Mouse (Mus musculus) kidney, embryonic 15.5 days (tissue): ENCODE measurements at regions not wholly inside any gene's neighbourhood (a gene's known extent, or its start where the extent isn't known, plus 50 kb on each side); places are given as distances from the start of the nearest gene placed in this dataset.

Experiments
- ATAC-seq: fragments of 200-750 bp; cut with Nextera tagmentation; replicated peaks from 2 replicates; pipeline ENCODE4 v1.8.0; 2017; ENCODE audit warnings: moderate TSS enrichment; ENCODE audit not compliant: low FRiP score
- H3K27ac ChIP-seq: fragments of 300-500 bp; sonication (generic); 2 replicates; pipeline ENCODE4 v1.5.1; 2015; ENCODE audit warnings: mild to moderate bottlenecking, inconsistent platforms
- H3K27me3 ChIP-seq: fragments of 300-500 bp; sonication (generic); 2 replicates; pipeline ENCODE4 v1.6.1; 2015; ENCODE audit warnings: inconsistent platforms
- H3K36me3 ChIP-seq: fragments of 300-500 bp; sonication (generic); 2 replicates; pipeline ENCODE4 v1.6.1; 2015; ENCODE audit warnings: inconsistent platforms
- H3K4me1 ChIP-seq: fragments of 300-500 bp; sonication (generic); 2 replicates; pipeline ENCODE4 v1.6.1; 2015; ENCODE audit warnings: inconsistent platforms
- H3K4me2 ChIP-seq: fragments of 300-500 bp; sonication (generic); 2 replicates; pipeline ENCODE4 v1.6.1; 2015; ENCODE audit warnings: moderate library complexity, mild to moderate bottlenecking, inconsistent platforms
- H3K4me3 ChIP-seq: fragments of 300-500 bp; sonication (generic); replicated peaks from 2 replicates; pipeline ENCODE4 v1.5.1; 2015; ENCODE audit warnings: mild to moderate bottlenecking, inconsistent platforms
- H3K9ac ChIP-seq: fragments of 300-500 bp; sonication (generic); 2 replicates; pipeline ENCODE4 v1.6.1; 2015; ENCODE audit warnings: mild to moderate bottlenecking, inconsistent platforms
- H3K9me3 ChIP-seq: fragments of 300-500 bp; sonication (generic); replicated peaks from 2 replicates; pipeline ENCODE4 v1.6.1; 2016; ENCODE audit warnings: inconsistent platforms
- WGBS: fragments of 180-500 bp; shearing (Covaris S2); methylation state at CpG from one replicate; pipeline ENCODE4 v1.1.7; 2015; ENCODE audit warnings: mixed read lengths; 5-methylcytosine and 5-hydroxymethylcytosine counted together

DNA sequence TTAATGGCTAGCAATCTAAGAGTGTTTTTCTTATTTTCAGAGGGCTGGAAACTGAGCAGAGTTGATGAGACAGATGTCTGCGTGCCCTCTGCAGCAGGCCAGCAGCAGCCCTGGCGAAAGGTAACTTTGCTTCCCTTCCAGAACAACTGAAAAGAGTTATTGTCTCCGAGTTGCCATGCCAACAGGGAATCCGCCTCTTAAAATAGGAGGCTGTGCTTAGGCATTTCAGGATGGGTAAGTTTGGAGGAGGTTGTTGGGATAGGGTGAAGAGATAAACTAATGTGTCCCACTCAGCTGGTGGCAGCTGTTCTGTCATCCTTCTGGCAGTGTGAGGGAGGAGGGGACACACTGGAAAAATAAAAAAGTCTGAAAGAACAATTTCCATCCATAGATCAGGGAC is 100.6 kb upstream of the Sertad2 start:
- H3K4me3 ChIP-seq, result no peak overlapping the region
- no peak overlapping the region for H3K9ac ChIP-seq
- H3K4me2 ChIP-seq, result no peak overlapping the region
- no peaks in the 10 kb centered on the region for H3K27me3 ChIP-seq
- peaks cover 14% of the 10 kb centered on the region for H3K4me1 ChIP-seq
- no peak for ATAC-seq
- WGBS, result 46% methylated on average over 4 of the region's 4 CpGs
- no peak overlapping the region for H3K27ac ChIP-seq
- no peaks in the 10 kb centered on the region for H3K9me3 ChIP-seq
- H3K36me3 ChIP-seq, result no peaks in the 10 kb centered on the region

GRCm38 (mm10) chr11:20445061-20445902 is 97.8 kb upstream of the Sertad2 start:
- Histone ChIP-seq H3K9ac (peak overlapping the region; percentile 29; the same call in 1 of the 2 replicates), H3K27ac (no peak overlapping the region), H3K9me3 (no peaks in the 10 kb centered on the region), H3K4me1 (peaks cover 14% of the 10 kb centered on the region), H3K36me3 (no peaks in the 10 kb centered on the region), H3K4me2 (peak overlapping the region; percentile 66), H3K4me3 (peak overlapping the region; percentile 35), H3K27me3 (no peaks in the 10 kb centered on the region)
- ATAC-seq, result peak; percentile 20
- WGBS, result 11% methylated on average over 18 of the region's 18 CpGs

GRCm38 (mm10) chr11:20445903-20446264 is 97.2 kb upstream of the Sertad2 start:
- peak overlapping the region; percentile 29; the same call in 1 of the 2 replicates for H3K9ac ChIP-seq
- H3K27ac ChIP-seq, result no peak overlapping the region
- peak overlapping the region; percentile 66 for H3K4me2 ChIP-seq
- peaks cover 14% of the 10 kb centered on the region for H3K4me1 ChIP-seq
- 2% methylated on average over 6 of the region's 6 CpGs for WGBS
- H3K4me3 ChIP-seq, result peak overlapping the region; percentile 35
- H3K9me3 ChIP-seq, result no peaks in the 10 kb centered on the region
- H3K27me3 ChIP-seq, result no peaks in the 10 kb centered on the region
- peak; percentile 70 for ATAC-seq
- H3K36me3 ChIP-seq, result no peaks in the 10 kb centered on the region

DNA sequence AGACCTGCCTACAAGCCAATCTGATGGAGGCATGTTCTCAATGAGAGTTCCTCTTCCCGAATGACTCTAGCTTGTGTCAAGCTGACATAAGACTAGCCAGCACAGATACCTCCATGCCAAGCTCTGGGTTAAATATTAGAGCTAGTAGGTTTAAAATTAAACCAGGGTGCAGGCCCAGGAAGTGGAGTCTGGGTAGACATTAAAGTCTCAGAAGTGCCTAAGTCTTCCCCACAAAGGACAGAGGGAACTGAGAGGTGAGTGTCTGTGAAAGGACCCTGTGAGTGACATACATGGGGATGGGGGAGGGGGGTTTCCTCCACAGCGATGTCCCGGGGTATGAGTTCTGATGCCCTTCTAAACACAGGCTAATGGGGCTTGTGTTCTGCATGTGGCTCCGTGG is 90.2 kb upstream of the Sertad2 start:
- peak; percentile 23; the same call in 1 of the 2 replicates for ATAC-seq
- H3K9ac ChIP-seq, result no peak overlapping the region
- peak overlapping the region; percentile 75 for H3K27ac ChIP-seq

GRCm38 (mm10) chr11:20453786-20454185 is 89.3 kb upstream of the Sertad2 start:
- peak overlapping the region; percentile 75; the same call in 1 of the 2 replicates for H3K27ac ChIP-seq
- no peak overlapping the region for H3K4me3 ChIP-seq
- H3K4me2 ChIP-seq, result no peak overlapping the region
- peaks cover 27% of the 10 kb centered on the region for H3K4me1 ChIP-seq
- no peaks in the 10 kb centered on the region for H3K36me3 ChIP-seq
- no peaks in the 10 kb centered on the region for H3K27me3 ChIP-seq
- ATAC-seq, result no peak
- no peaks in the 10 kb centered on the region for H3K9me3 ChIP-seq
- 81% methylated on average over 7 of the region's 7 CpGs for WGBS
- no peak overlapping the region for H3K9ac ChIP-seq

More for the DNA sequence above, 90.2 kb upstream of the Sertad2 start:
- Histone ChIP-seq H3K27me3 (no peaks in the 10 kb centered on the region), H3K9me3 (no peaks in the 10 kb centered on the region), H3K4me1 (peaks cover 27% of the 10 kb centered on the region), H3K36me3 (no peaks in the 10 kb centered on the region), H3K4me2 (peak overlapping the region; percentile 22; the same call in 1 of the 2 replicates), H3K4me3 (no peak overlapping the region)
- 68% methylated on average over 4 of the region's 4 CpGs for WGBS

- Histone ChIP-seq H3K4me2 (peak overlapping the region; percentile 90), H3K4me3 (peak overlapping the region; percentile 56), H3K27me3 (no peaks in the 10 kb centered on the region), H3K9me3 (no peaks in the 10 kb centered on the region), H3K4me1 (peaks cover 34% of the 10 kb centered on the region), H3K9ac (peak overlapping the region; percentile 48), H3K27ac (no peak overlapping the region), H3K36me3 (no peaks in the 10 kb centered on the region)
- WGBS, result under 1% methylated on average over 35 of the region's 35 CpGs
- ATAC-seq, result peak; percentile 84
These were observed 87.8 kb upstream of the Sertad2 start for GRCm38 (mm10) chr11:20455085-20455864.

GRCm38 (mm10) chr11:20455865-20456648 is 87.0 kb upstream of the Sertad2 start:
- no peaks in the 10 kb centered on the region for H3K9me3 ChIP-seq
- peak overlapping the region; percentile 48 for H3K9ac ChIP-seq
- H3K27ac ChIP-seq, result no peak overlapping the region
- peaks cover 40% of the 10 kb centered on the region for H3K4me1 ChIP-seq
- H3K4me3 ChIP-seq, result peak overlapping the region; percentile 56
- H3K4me2 ChIP-seq, result peak overlapping the region; percentile 90
- H3K36me3 ChIP-seq, result no peaks in the 10 kb centered on the region
- ATAC-seq, result peak; percentile 54
- no peaks in the 10 kb centered on the region for H3K27me3 ChIP-seq
- WGBS, result 1% methylated on average over 19 of the region's 19 CpGs

- H3K4me2 ChIP-seq, result no peak overlapping the region
- H3K4me3 ChIP-seq, result no peak overlapping the region
- 92% methylated on average over 8 of the region's 8 CpGs for WGBS
- H3K9ac ChIP-seq, result no peak overlapping the region
- H3K36me3 ChIP-seq, result no peaks in the 10 kb centered on the region
- no peak overlapping the region for H3K27ac ChIP-seq
- no peaks in the 10 kb centered on the region for H3K27me3 ChIP-seq
- no peaks in the 10 kb centered on the region for H3K9me3 ChIP-seq
- peaks cover 35% of the 10 kb centered on the region for H3K4me1 ChIP-seq
- no peak for ATAC-seq
These were observed 83.9 kb upstream of the Sertad2 start for GRCm38 (mm10) chr11:20459140-20459539.

- H3K27ac ChIP-seq, result 0 out of 2 replicates have a peak overlapping the region, but pooled peaks have one; percentile 13
- no peaks in the 10 kb centered on the region for H3K36me3 ChIP-seq
- no peak overlapping the region for H3K4me2 ChIP-seq
- no peak for ATAC-seq
- no peaks in the 10 kb centered on the region for H3K27me3 ChIP-seq
- peaks cover 29% of the 10 kb centered on the region for H3K4me1 ChIP-seq
- WGBS, result 53% methylated on average over 7 of the region's 7 CpGs
- no peak overlapping the region for H3K4me3 ChIP-seq
- no peak overlapping the region for H3K9ac ChIP-seq
- no peaks in the 10 kb centered on the region for H3K9me3 ChIP-seq
These were observed 82.5 kb upstream of the Sertad2 start for GRCm38 (mm10) chr11:20460501-20460921.

DNA sequence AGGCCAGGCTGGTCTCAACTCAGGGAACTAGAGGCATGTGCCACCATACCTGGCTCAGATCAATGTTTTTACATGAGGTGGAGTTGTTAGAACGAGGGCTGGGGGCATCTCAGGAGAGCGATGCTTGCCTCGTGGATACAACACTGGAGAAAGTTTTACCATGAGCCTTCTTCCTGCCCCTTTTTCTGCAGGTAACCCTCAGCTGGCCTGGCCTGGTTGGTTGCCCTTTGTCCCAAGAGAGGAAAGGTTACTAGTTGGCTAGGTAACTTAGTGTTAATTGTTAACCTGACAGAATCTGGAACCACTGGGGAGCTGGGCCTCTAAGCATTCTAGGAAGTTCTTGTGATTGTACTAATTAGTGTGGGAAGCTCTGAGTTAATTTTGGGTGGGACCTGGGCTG is 81.0 kb upstream of the Sertad2 start:
- 65% methylated on average over 3 of the region's 3 CpGs for WGBS
- Histone ChIP-seq H3K9me3 (no peaks in the 10 kb centered on the region), H3K9ac (no peak overlapping the region), H3K27ac (peak overlapping the region; percentile 79), H3K27me3 (no peaks in the 10 kb centered on the region), H3K4me1 (peaks cover 18% of the 10 kb centered on the region), H3K4me2 (no peak overlapping the region), H3K36me3 (no peaks in the 10 kb centered on the region), H3K4me3 (no peak overlapping the region)
- ATAC-seq, result 0 out of 2 replicates have a peak, but pooled peaks have one; percentile 27

- H3K4me2 ChIP-seq, result no peak overlapping the region
- no peak overlapping the region for H3K9ac ChIP-seq
- no peaks in the 10 kb centered on the region for H3K36me3 ChIP-seq
- no peaks in the 10 kb centered on the region for H3K27me3 ChIP-seq
- peak; percentile 61 for ATAC-seq
- no peak overlapping the region for H3K4me3 ChIP-seq
- 15% methylated on average over 10 of the region's 10 CpGs for WGBS
- H3K9me3 ChIP-seq, result no peaks in the 10 kb centered on the region
- H3K4me1 ChIP-seq, result peaks cover 18% of the 10 kb centered on the region
- peak overlapping the region; percentile 79 for H3K27ac ChIP-seq
These were observed 79.8 kb upstream of the Sertad2 start for GRCm38 (mm10) chr11:20463173-20463681.
